ENCODE assay signal across 8 mouse cellular contexts in the genomic region with DNA sequence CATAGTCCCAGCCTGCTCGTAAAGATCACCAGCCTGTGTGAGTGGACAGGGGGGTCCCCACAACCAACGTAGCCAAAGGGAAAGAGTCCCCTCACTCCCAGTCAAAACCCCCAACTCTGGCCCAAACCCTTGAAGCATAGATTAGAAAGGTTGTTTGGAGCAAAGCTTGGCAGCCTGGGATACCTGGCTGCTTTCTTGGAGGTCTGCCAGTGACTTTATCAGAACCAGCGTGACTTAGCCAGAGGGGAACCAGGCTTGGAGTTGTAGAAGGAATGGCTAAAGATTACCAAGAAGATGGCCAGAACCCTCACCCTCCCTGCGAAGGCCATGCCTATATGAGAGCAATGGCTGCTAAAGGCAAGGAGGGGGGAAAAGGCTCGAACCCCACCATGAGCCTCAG. TPM values are rescaled to one million over a fixed set of nuclear protein-coding genes. Genes with fewer than 3 reads are reported as not detected.
DNase-seq lines count a peak whose midpoint lies in the region.

No protein-coding gene starts in this region.

- DNase-seq in cerebellum, postnatal 14 days = peak; percentile 25 to 42
- no peak for DNase-seq in cerebellum, adult 9-10 months
- peak; percentile 40 for DNase-seq in lung, postnatal 36 days
- no peak for DNase-seq in lung, adult 18-20 months
- DNase-seq in kidney, postnatal 10 days = peak; percentile 38
- DNase-seq in embryo, embryonic 11 days = no peak
- no peak for DNase-seq in frontal cortex, postnatal 36 days (ENCODE audit: low spot score in 2 of 2)
- DNase-seq in gastrocnemius, postnatal 4 days (ENCODE audit: low spot score in 2 of 2) = no peak

RNA-seq across cellular contexts. Expression of gene Emilin2, which starts 57.7 kb away (rescaled TPM):
- total RNA-seq in gastrocnemius, postnatal 4 days (2021) = 10 to 100 TPM; 72.4 to 82.1 TPM

Comparison
In these comparisons a context has a peak if more than half of its experiments do, and no peak if none do; other contexts are left out.
1. DNase-seq: peak in cerebellum, postnatal 14 days (2 of 2), lung, postnatal 36 days (single experiment) and kidney, postnatal 10 days (single experiment); none in cerebellum, adult 9-10 months (single experiment), lung, adult 18-20 months (0 of 2), embryo, embryonic 11 days (single experiment), frontal cortex, postnatal 36 days (0 of 2) and gastrocnemius, postnatal 4 days (0 of 2).